Mouse (Mus musculus): Measurements from ENCODE around the gene Pde10a. TPM values are rescaled to one million over a fixed set of nuclear protein-coding genes. Genes with fewer than 3 reads are reported as not detected.

Pde10a gene
- polyA plus RNA-seq, 1 experiment from 2014 or later = 10.7 TPM

DNA sequence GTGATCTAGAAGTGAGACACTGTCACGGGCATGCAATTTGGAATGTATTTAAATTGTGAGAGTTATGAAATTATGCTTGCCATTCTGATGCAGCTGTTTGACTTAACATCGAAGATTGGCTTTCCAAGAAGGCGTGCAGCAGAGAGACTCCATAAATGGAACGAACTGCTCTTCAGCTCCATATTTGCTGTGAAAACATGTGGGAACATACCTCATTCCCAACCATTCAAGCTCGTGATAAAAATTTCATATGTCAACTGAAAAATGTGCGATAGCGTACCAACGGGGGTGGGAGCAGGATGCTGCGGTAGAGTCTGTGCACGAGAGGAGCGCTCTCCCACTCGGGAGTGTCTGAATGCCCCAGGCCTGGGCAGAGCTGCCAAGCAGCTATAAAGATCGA lies 293.5 kb downstream of the Pde10a start:
- H3K4me2 ChIP-seq = no peak overlapping the region

DNA sequence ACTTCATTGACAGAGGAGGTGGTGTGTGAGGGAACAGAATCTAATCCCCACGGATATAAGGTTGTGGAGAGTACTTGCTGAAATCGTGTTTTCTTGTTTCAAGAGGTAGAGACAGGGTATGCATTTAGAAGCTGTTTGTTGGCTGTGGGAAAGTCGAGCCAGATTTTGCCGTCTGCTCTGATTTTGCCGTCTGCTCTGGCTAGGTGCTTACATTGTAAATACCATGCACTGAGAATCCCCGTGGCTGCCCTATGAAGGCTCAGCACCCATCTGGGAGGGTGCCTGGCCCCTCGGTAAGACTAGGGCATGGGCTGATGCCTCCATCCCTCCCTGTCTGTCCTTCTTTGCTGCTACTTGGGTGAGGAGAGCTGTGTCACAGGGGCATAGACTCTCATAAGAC lies 298.4 kb downstream of the Pde10a start:
- no peaks in the 10 kb centered on the region for H3K27me3 ChIP-seq
- H3K4me1 ChIP-seq = no peaks in the 10 kb centered on the region
- no peak for ATAC-seq (ENCODE audit: low FRiP score)
- 76% methylated on average over 7 of the region's 7 CpGs for WGBS
- H3K27ac ChIP-seq = no peak overlapping the region
- H3K4me3 ChIP-seq (replicated peaks) = no peak overlapping the region
- no peak overlapping the region for H3K9ac ChIP-seq
- H3K36me3 ChIP-seq (replicated peaks) = no peaks in the 10 kb centered on the region
- H3K4me2 ChIP-seq = no peak overlapping the region
- H3K9me3 ChIP-seq = no peaks in the 10 kb centered on the region

More for the DNA sequence above, 293.5 kb downstream of the Pde10a start:
- H3K4me1 ChIP-seq = peaks cover 2% of the 10 kb centered on the region; the same call in 1 of the 2 replicates
- ATAC-seq (ENCODE audit: low FRiP score) = no peak
- H3K36me3 ChIP-seq (replicated peaks) = no peaks in the 10 kb centered on the region
- no peak overlapping the region for H3K4me3 ChIP-seq (replicated peaks)
- whole genome bisulfite sequencing = 94% methylated on average over 13 of the region's 13 CpGs
- no peaks in the 10 kb centered on the region for H3K27me3 ChIP-seq
- no peak overlapping the region for H3K9ac ChIP-seq
- no peaks in the 10 kb centered on the region for H3K9me3 ChIP-seq
- H3K27ac ChIP-seq = no peak overlapping the region

DNA sequence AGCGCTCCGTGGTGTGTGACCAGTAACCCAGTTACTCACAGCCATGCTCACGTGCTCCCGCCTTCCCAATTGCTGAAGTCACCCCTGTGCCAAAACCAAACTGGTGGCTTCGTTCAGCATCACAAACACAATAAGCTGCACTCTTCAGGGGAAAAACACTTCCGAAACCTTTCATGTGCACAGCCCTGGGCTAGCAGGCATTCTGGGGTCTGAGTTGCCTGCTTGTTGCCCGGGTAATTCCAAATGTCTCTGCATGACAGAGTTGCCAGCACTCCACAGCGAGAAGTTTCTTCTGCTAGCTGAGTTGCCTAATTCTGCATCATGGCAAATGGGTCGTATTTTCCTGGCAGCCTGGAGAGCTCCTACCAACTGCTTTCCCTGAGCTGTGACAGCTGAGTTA lies 302.0 kb downstream of the Pde10a start:
- no peaks in the 10 kb centered on the region for H3K27me3 ChIP-seq
- H3K4me2 ChIP-seq = no peak overlapping the region
- no peaks in the 10 kb centered on the region for H3K36me3 ChIP-seq (replicated peaks)
- no peak for ATAC-seq (ENCODE audit: low FRiP score)
- no peak overlapping the region for H3K4me3 ChIP-seq (replicated peaks)
- H3K9me3 ChIP-seq = no peaks in the 10 kb centered on the region
- WGBS = 83% methylated on average over 9 of the region's 9 CpGs
- no peak overlapping the region for H3K9ac ChIP-seq
- no peak overlapping the region for H3K27ac ChIP-seq
- no peaks in the 10 kb centered on the region for H3K4me1 ChIP-seq

DNA sequence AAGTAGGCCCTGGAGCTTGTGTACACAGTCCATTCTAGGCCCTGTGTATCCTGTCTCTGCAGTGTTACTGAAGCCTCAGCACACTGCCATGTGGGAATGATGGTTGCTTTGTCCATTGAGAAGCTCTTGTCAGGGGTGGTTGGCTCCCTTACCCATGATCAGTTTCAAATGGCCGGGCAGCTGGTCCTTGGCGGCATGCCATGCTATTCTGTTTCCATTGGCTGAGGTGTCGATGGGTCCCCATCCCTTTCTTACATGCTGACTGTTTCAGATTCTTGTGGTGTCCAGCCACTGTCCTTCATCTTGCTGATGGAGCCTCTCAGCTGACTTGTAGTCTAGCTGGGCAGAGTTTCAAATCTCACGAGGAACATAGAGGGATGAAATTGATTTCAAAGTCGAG lies 305.8 kb downstream of the Pde10a start:
- WGBS = 87% methylated on average over 5 of the region's 5 CpGs
- H3K4me1 ChIP-seq = no peaks in the 10 kb centered on the region; the same call in 1 of the 2 replicates
- H3K9me3 ChIP-seq = no peaks in the 10 kb centered on the region
- H3K9ac ChIP-seq = no peak overlapping the region
- no peak overlapping the region for H3K27ac ChIP-seq
- no peak for ATAC-seq (ENCODE audit: low FRiP score)
- H3K36me3 ChIP-seq (replicated peaks) = no peaks in the 10 kb centered on the region
- no peak overlapping the region for H3K4me3 ChIP-seq (replicated peaks)
- no peaks in the 10 kb centered on the region for H3K27me3 ChIP-seq
- no peak overlapping the region for H3K4me2 ChIP-seq

DNA sequence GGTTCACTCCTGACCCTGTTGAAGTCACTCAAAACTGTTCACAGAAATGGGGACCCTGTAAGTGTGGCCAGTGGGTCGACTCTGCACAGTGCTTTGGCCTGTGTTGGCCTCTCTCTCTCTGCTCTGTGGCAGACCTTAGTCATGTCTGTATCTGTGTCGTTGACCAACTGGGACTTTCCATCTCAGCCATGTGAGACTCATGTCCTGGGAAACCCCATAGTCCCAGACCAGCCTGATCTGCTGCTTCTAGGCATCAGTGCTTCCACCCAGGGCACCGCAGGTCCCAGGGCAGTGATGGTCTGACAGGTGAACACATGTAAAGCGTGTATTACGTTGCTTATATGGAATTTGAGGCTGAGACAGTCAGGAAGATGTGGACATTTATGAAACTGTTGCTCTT lies 311.1 kb downstream of the Pde10a start:
- Histone ChIP-seq H3K4me3 (replicated peaks) (no peak overlapping the region), H3K27me3 (no peaks in the 10 kb centered on the region), H3K4me1 (peaks cover 19% of the 10 kb centered on the region), H3K36me3 (replicated peaks) (no peaks in the 10 kb centered on the region), H3K9ac (no peak overlapping the region), H3K9me3 (no peaks in the 10 kb centered on the region), H3K27ac (no peak overlapping the region), H3K4me2 (no peak overlapping the region)
- no peak for ATAC-seq (ENCODE audit: low FRiP score)
- 91% methylated on average over 5 of the region's 5 CpGs for WGBS

DNA sequence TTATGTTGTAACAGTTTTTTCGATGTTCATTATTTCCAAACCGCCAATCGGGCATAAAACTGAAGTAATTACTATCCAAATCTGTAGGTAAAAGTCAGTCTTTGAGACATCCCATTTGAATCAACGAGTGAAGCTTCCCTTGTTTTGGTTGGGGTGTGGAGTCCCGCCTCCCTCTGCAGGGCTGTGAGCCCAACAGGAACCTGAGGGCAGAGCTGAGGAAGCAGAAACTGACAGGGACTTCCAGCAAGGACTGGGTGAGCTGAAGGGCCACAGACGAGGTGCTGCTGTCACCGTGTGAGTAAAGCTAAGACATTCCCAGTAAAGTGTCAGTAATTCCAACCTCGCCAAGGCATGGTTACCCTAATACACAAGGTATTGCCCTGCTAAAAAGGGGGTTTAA lies 313.1 kb downstream of the Pde10a start:
- ATAC-seq (ENCODE audit: low FRiP score) = no peak
- Histone ChIP-seq H3K36me3 (replicated peaks) (no peaks in the 10 kb centered on the region), H3K9ac (no peak overlapping the region), H3K4me1 (peaks cover 36% of the 10 kb centered on the region), H3K4me3 (replicated peaks) (no peak overlapping the region), H3K9me3 (no peaks in the 10 kb centered on the region), H3K27ac (no peak overlapping the region), H3K27me3 (no peaks in the 10 kb centered on the region), H3K4me2 (no peak overlapping the region)
- 49% methylated on average over 8 of the region's 8 CpGs for WGBS

DNA sequence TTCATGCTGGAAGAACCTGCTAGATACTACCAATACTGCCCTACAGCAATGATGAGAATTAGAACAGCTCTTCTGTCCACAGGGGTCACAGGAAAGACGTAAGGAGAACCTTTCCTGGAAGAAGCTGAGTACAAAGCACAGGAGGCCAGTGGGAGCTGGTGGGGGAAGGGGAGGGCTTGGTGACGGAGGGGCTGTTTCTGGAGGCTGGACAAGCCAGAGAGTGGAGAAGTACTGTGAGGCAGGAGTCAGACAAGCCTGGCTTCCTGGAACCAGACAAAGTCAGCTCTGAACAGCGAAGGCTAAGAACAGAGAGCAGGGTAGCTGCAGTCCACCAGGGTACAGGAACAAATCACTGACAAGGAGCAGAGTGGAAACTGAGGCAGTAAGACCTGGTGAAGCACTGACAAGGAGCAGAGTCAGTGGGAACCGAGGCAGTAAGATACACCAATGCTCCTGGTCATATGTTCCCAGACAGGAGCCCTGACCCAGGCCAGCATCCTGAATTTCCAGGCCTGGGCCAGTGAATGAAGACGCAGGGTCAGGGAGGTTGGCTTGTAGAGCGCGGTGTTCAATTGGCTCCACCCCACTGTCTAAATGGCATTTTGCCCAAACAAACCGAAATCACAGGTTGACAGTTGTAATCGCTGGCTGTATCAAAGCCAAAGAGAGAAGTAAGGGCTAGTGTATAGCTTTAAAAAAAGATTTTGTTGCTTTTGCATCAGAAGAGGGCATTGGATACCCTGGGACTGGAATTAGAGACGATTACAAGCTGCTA lies 314.3 kb downstream of the Pde10a start:
- Histone ChIP-seq H3K27ac (no peak overlapping the region), H3K9me3 (no peaks in the 10 kb centered on the region), H3K27me3 (no peaks in the 10 kb centered on the region), H3K4me3 (replicated peaks) (no peak overlapping the region), H3K36me3 (replicated peaks) (no peaks in the 10 kb centered on the region), H3K9ac (no peak overlapping the region), H3K4me2 (no peak overlapping the region), H3K4me1 (peaks cover 36% of the 10 kb centered on the region)
- no peak for ATAC-seq (ENCODE audit: low FRiP score)
- 74% methylated on average over 10 of the region's 10 CpGs for WGBS

DNA sequence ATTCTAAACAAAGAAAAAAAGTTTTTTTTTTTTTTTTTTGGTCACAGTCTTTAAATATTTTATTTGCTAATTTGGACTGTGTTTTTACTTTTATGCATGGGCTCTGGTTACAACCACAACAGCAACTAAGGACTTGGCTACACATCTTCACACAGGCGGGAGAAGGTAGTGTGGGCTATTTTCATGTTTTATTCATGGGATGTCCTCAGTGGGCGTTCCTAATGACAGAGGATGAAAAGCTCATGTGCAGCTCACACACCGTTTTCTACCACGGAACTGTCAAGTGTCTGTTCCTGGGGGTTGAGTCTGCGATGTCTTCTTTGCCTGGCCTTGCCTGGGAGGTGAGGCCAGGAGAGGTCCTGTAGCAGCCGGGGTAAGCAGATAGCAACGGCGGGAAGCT lies 315.9 kb downstream of the Pde10a start:
- H3K9me3 ChIP-seq = no peaks in the 10 kb centered on the region
- H3K36me3 ChIP-seq (replicated peaks) = no peaks in the 10 kb centered on the region
- peak; percentile 63; the same call in 1 of the 2 replicates for ATAC-seq (ENCODE audit: low FRiP score)
- no peak overlapping the region for H3K4me3 ChIP-seq (replicated peaks)
- H3K9ac ChIP-seq = no peak overlapping the region
- peaks cover 36% of the 10 kb centered on the region for H3K4me1 ChIP-seq
- H3K27ac ChIP-seq = no peak overlapping the region
- no peaks in the 10 kb centered on the region for H3K27me3 ChIP-seq
- WGBS = 31% methylated on average over 8 of the region's 8 CpGs
- no peak overlapping the region for H3K4me2 ChIP-seq

DNA sequence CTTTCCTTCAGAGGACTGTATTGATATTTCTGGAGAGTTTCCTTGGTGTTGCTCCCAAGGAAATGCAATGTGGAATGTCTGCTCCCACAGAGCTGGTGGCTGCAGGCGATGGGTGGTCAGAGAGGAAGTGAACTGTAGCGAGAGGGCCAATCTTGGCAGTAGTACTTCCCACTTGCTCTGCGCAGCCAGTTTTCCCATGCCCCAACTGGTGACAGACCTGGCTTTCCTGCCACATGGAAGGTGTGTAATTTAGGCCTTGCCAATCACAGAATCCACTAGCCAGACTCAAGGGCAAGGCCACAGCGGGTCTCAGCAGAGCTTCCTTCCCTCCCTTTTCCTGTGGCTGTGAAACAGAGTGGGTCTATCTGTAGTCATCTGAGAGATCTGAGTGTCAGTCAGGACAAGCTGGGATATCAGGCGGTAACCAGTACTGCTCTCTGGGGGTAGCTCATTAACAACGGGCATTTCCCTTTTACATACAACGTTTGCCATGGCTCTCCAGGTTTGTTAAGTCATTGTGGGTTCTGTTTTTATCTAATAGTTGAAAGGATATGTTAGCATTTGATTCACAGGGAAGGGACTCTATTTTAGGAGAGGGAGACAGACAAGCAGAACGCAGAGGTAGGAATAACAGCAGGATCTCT lies 316.8 kb downstream of the Pde10a start:
- no peak for ATAC-seq (ENCODE audit: low FRiP score)
- Histone ChIP-seq H3K4me1 (peaks cover 36% of the 10 kb centered on the region), H3K9me3 (no peaks in the 10 kb centered on the region), H3K9ac (no peak overlapping the region), H3K27me3 (no peaks in the 10 kb centered on the region), H3K36me3 (replicated peaks) (no peaks in the 10 kb centered on the region), H3K4me2 (no peak overlapping the region), H3K27ac (0 out of 2 replicates have a peak overlapping the region, but pooled peaks have one; percentile 19), H3K4me3 (replicated peaks) (no peak overlapping the region)
- WGBS = 75% methylated on average over 8 of the region's 8 CpGs

DNA sequence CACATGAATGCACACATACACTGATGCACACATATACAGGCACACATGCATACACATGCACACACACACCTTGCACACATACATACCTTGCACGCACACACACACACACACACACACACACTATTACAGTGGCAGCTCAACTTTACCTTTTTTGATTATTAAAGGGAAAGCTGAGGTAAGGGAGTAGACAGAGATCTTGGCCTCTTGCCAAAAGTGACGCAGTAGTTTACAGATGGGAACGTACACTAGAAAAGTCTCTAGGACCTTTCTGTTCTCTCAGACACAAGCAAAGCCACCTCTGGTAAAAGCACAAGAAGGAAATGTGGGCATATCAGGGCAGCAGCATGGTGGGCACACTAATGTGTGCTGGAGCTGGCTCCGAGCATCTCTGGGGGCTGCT lies 317.5 kb downstream of the Pde10a start:
- WGBS = 66% methylated on average over 4 of the region's 4 CpGs
- Histone ChIP-seq H3K27me3 (no peaks in the 10 kb centered on the region), H3K36me3 (replicated peaks) (no peaks in the 10 kb centered on the region), H3K4me2 (no peak overlapping the region), H3K9me3 (no peaks in the 10 kb centered on the region), H3K4me1 (peaks cover 34% of the 10 kb centered on the region), H3K9ac (no peak overlapping the region), H3K27ac (no peak overlapping the region), H3K4me3 (replicated peaks) (no peak overlapping the region)
- ATAC-seq (ENCODE audit: low FRiP score) = no peak

DNA sequence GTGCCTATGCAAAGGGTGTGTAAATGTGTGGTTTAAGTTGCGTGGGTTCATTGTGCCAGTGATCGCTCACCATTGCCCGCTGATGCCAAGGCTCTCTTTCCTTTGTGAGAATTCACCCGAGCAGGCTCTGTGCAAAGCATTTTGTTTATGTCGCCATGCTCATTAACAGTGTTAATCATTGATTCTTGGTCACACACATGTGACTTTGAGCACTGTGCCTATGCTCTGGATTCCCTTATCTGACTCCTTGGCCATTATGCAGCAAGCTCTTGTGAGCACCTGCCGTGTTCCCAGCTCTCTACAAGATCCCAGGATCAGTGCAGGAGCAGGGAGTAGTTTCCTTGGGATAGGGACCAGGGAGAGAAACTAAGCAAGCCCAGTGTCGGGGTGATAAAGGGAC lies 318.8 kb downstream of the Pde10a start:
- no peaks in the 10 kb centered on the region for H3K27me3 ChIP-seq
- peaks cover 26% of the 10 kb centered on the region for H3K4me1 ChIP-seq
- H3K27ac ChIP-seq = no peak overlapping the region
- H3K9ac ChIP-seq = no peak overlapping the region
- no peak overlapping the region for H3K4me3 ChIP-seq (replicated peaks)
- no peaks in the 10 kb centered on the region for H3K36me3 ChIP-seq (replicated peaks)
- H3K4me2 ChIP-seq = no peak overlapping the region
- ATAC-seq (ENCODE audit: low FRiP score) = no peak
- 82% methylated on average over 7 of the region's 7 CpGs for WGBS
- H3K9me3 ChIP-seq = no peaks in the 10 kb centered on the region

DNA sequence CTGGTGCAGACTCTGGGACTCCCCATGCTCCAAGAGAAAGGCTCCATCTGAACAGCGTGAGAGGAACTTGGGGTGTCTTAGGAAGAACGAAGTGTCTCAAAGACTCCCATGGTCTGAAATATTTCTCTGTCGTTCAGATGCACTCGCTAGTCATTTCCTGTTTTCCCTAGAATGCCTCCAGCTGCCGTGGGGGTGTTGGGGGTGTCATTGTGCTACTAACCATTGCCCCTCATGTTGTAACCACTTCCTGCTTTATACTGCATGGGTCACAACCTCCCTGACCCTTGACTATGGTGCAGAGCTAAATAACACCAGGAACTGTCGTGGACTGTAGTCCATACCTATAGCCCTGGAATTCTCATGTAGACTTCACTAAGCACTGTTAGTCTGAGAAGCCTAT lies 321.3 kb downstream of the Pde10a start:
- no peak for ATAC-seq (ENCODE audit: low FRiP score)
- Histone ChIP-seq H3K36me3 (replicated peaks) (no peaks in the 10 kb centered on the region), H3K4me1 (peaks cover 15% of the 10 kb centered on the region), H3K27me3 (no peaks in the 10 kb centered on the region), H3K4me3 (replicated peaks) (no peak overlapping the region), H3K9ac (no peak overlapping the region), H3K27ac (no peak overlapping the region), H3K4me2 (no peak overlapping the region), H3K9me3 (no peaks in the 10 kb centered on the region)
- 79% methylated on average over 6 of the region's 6 CpGs for WGBS

DNA sequence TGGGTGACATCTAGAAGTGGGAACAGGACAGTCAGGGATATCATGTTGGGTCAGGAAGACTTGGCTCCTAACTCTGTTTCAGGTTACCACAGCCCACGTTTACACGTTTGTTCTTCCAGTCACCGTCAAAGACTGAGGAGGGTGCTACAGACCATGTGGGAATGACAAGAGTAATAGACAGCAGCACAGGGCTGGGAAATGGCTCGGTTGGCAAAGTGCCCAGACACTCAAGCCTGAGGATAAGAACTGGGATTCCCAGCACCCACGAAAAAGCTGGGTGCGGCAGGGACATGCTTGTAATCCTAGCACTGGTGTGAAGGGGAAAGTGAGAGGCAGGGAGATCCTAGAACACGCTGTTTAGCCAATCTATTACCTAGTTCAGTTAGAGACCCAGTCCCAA lies 322.4 kb downstream of the Pde10a start:
- Histone ChIP-seq H3K4me2 (no peak overlapping the region), H3K9ac (no peak overlapping the region), H3K9me3 (no peaks in the 10 kb centered on the region), H3K27ac (no peak overlapping the region), H3K36me3 (replicated peaks) (no peaks in the 10 kb centered on the region), H3K4me1 (peaks cover 5% of the 10 kb centered on the region), H3K27me3 (no peaks in the 10 kb centered on the region), H3K4me3 (replicated peaks) (no peak overlapping the region)
- WGBS = 79% methylated on average over 7 of the region's 7 CpGs
- no peak for ATAC-seq (ENCODE audit: low FRiP score)

Measured in forebrain, embryonic 12.5 days (tissue).